Mouse (Mus musculus): ENCODE measurements around the gene Smc4.

- TF ChIP-seq POLR2A (IDR thresholded peaks at IDR 0.05; ENCODE audit: insufficient read length, low read depth) (peak; percentile 53), MYOG (IDR thresholded peaks at IDR 0.05; ENCODE audit: control insufficient read depth in 1 of 3, insufficient read depth in 1 of 3, insufficient read length in 2 of 3, low read depth in 2 of 3) (no peak), TCF12 (IDR thresholded peaks at IDR 0.05; ENCODE audit: insufficient read depth, poor library complexity, severe bottlenecking) (no peak), MYOD1 (IDR thresholded peaks at IDR 0.05; ENCODE audit: control insufficient read depth in 1 of 3, insufficient read length in 2 of 3, low read depth in 2 of 3) (no peak), REST (IDR thresholded peaks at IDR 0.05; ENCODE audit: insufficient read depth, insufficient read length) (no peak)
These were observed 40.3 kb downstream of the Smc4 start, which contains the start of gene Trim59 for GRCm38 (mm10) chr3:69044645-69045399.
